In the genomic region with DNA sequence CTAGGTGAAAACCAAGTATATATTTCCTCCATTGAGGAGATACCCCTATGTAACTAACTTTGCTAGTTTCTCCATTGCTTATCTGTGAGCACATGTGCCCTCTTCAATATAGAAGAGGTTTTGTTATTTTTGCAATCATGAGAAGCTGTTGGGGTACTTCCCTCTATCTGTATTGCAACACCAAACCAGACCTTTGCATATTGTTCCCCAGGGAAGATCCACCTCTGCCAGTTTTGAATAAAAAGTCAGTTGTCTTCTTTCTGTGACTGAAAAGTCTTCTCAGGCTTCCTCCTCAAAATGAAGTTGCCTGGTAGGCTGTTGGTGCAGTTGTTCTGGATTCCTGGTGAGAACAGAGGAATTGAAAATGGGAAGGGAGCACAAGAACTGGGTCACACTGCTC, we compare ENCODE assay signal across 25 mouse cellular contexts.
DNase-seq lines count a peak whose midpoint lies in the region; ATAC-seq lines count a peak whose summit lies in the region.
"Had no signal": no experiment of that assay in that cellular context is flagged by ENCODE, and none has a peak within 500 bp of the region (broad histone marks: within the 10 kb centered on the region; RNA-seq: fewer than 3 reads in every experiment).

No protein-coding gene starts in this region.

- H3K4me3 ChIP-seq in forebrain, embryonic 14.5 days (ENCODE audit: low read depth, low read length), result no peak overlapping the region
- H3K4me3 ChIP-seq: embryonic facial prominence, embryonic 13.5 days; embryonic facial prominence, embryonic 15.5 days; erythroblast, embryonic 14.5 days; forebrain, embryonic 10.5 days; forebrain, embryonic 12.5 days; forebrain, embryonic 15.5 days had no signal

- no peak overlapping the region for H3K4me2 ChIP-seq in forebrain, embryonic 14.5 days (ENCODE audit: low read length)
- H3K4me2 ChIP-seq: embryonic facial prominence, embryonic 13.5 days; embryonic facial prominence, embryonic 15.5 days; forebrain, embryonic 12.5 days; forebrain, embryonic 15.5 days had no signal

- peak; percentile 0 for DNase-seq in lung, postnatal 25 days (ENCODE audit: low spot score)
- no peak for DNase-seq in lung, postnatal 36 days
- DNase-seq in B cell, adult 2 months, result peak; percentile 48 to 53
- DNase-seq in splenic B cell, adult 2 months (ENCODE audit: low read depth, low spot score), result peak; percentile 44
- no peak for DNase-seq in forebrain, embryonic 14.5 days (ENCODE audit: low spot score)
- no peak for DNase-seq in kidney, postnatal 4 days
- DNase-seq: adrenal gland, adult 8-10 months; adrenal gland, postnatal 14 days; adrenal gland, postnatal 36 days; cerebellum, adult 11-12 months; cerebellum, adult 2 months; cerebellum, adult 9-10 months; cerebellum, postnatal 10 days; cerebellum, postnatal 25 days; forebrain, postnatal 0 days had no signal

- no peaks in the 10 kb centered on the region for H3K9me3 ChIP-seq in forebrain, embryonic 14.5 days (replicated peaks; ENCODE audit: control insufficient read depth, low read length)
- H3K9me3 ChIP-seq: embryonic facial prominence, embryonic 13.5 days; embryonic facial prominence, embryonic 15.5 days; forebrain, embryonic 10.5 days; forebrain, embryonic 12.5 days; forebrain, embryonic 15.5 days; G1E had no signal

- H3K36me3 ChIP-seq in splenic B cell, adult 2 months (ENCODE audit: control insufficient read depth, insufficient read depth, low read length, poor library complexity, severe bottlenecking), result no peaks in the 10 kb centered on the region
- H3K36me3 ChIP-seq in forebrain, embryonic 14.5 days (ENCODE audit: control insufficient read depth, insufficient read depth, low read length), result no peaks in the 10 kb centered on the region
- H3K36me3 ChIP-seq: embryonic facial prominence, embryonic 13.5 days; embryonic facial prominence, embryonic 15.5 days; forebrain, embryonic 10.5 days; forebrain, embryonic 12.5 days; forebrain, embryonic 15.5 days; G1E had no signal

- no peak overlapping the region for H3K27ac ChIP-seq in forebrain, embryonic 14.5 days (ENCODE audit: low read depth, low read length)
- H3K27ac ChIP-seq: embryonic facial prominence, embryonic 13.5 days; embryonic facial prominence, embryonic 15.5 days; forebrain, embryonic 10.5 days; forebrain, embryonic 12.5 days; forebrain, embryonic 15.5 days had no signal

- no peaks in the 10 kb centered on the region for H3K27me3 ChIP-seq in splenic B cell, adult 2 months (ENCODE audit: control insufficient read depth, insufficient read depth, low read length, poor library complexity, severe bottlenecking)
- no peaks in the 10 kb centered on the region for H3K27me3 ChIP-seq in forebrain, embryonic 14.5 days (replicated peaks; ENCODE audit: control insufficient read depth, insufficient read depth, low read length)
- H3K27me3 ChIP-seq: embryonic facial prominence, embryonic 13.5 days; embryonic facial prominence, embryonic 15.5 days; forebrain, embryonic 12.5 days; forebrain, embryonic 15.5 days; Patski had no signal

- no peaks in the 10 kb centered on the region for H3K4me1 ChIP-seq in forebrain, embryonic 14.5 days (ENCODE audit: control insufficient read depth, insufficient read depth, low read length)
- H3K4me1 ChIP-seq: embryonic facial prominence, embryonic 13.5 days; embryonic facial prominence, embryonic 15.5 days; forebrain, embryonic 10.5 days; forebrain, embryonic 12.5 days; forebrain, embryonic 15.5 days had no signal

- H3K9ac ChIP-seq in forebrain, embryonic 14.5 days (ENCODE audit: low read length), result no peak overlapping the region
- H3K9ac ChIP-seq: embryonic facial prominence, embryonic 13.5 days; embryonic facial prominence, embryonic 15.5 days; forebrain, embryonic 12.5 days; forebrain, embryonic 15.5 days; forebrain, postnatal 0 days had no signal

- peak; percentile 52 for ATAC-seq in granulocyte monocyte progenitor cell, adult 5-6 weeks (replicated peaks; ENCODE audit: poor library complexity, severe bottlenecking)
- no peak for ATAC-seq in forebrain, embryonic 14.5 days
- ATAC-seq: activated CD4-positive, CD25-positive, alpha-beta regulatory T cell, adult 4 months; forebrain, embryonic 15.5 days; forebrain, postnatal 0 days; Patski had no signal

Comparison
In these comparisons a context has a peak if more than half of its experiments do, and no peak if none do; other contexts are left out.
1. DNase-seq: peak in lung, postnatal 25 days (single experiment), B cell, adult 2 months (2 of 2) and splenic B cell, adult 2 months (single experiment); none in lung, postnatal 36 days (single experiment), forebrain, embryonic 14.5 days (single experiment) and kidney, postnatal 4 days (0 of 2).